Mouse (Mus musculus) layer of hippocampus, adult 9-10 months (tissue): ENCODE results near the gene Sap30bp.

ENCODE experiments used
- DNase-seq: peaks from one replicate; pipeline ENCODE4 v3.0.0; 2022; ENCODE audit warnings: low spot score

Gene Sap30bp

DNA sequence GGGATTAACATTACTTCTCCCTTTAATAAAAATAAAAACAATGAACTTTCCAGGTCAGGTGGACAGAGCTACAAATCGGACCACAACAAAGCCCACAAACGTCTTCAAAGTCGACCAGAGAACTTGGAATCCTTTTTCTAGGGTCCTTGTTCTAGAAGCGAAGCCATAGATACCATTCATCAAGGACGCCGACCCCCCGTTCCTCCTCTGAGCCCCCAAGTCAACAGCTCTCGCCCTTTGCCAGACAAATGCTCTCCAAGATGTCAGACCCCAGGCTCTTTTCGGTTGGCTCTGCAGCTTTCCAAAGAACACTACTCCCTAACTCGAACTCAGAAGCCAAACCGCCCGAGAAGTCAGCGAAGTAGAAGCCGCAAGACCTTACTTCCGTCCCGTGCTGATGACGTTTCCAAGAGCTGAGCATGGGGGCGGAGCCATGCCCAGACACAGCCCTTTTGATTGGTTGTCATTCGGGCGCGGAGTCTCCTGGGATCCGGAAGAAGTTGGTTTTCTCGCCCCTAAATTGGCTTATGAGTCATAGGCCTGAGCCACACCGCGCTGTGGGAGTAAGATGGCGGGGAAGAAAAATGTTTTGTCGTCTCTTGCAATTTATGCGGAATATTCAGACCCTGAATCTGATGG, at the start of gene Sap30bp, which contains the start of gene Recql5:
TSS of gene Sap30bp (plus strand) at position 175 of the 639 bp plus-strand sequence.
TSS of gene Recql5 (minus strand) at position 370 of the 639 bp plus-strand sequence.
- DNase-seq, result peak; percentile 97

DNA sequence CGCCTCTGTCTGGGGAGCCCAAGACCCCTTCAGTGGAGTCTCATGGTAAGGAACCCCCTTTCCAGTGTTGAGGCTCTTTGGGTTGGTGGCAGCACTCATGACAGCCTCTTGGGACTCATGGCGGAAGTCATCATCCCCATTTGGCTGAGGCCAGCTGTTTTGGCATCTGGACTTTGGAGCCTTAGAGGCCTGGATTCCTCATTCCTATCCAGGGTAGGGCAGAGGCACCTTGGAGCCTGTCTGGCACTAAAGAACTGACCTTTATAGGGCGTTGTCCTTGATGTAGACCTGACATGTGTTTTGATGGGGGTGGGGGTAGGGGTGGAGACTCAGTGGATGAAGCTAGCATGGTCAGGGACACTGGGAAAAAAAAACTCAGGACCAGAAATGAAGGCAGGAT, 48.7 kb upstream of the Sap30bp start:
- no peak for DNase-seq

DNA sequence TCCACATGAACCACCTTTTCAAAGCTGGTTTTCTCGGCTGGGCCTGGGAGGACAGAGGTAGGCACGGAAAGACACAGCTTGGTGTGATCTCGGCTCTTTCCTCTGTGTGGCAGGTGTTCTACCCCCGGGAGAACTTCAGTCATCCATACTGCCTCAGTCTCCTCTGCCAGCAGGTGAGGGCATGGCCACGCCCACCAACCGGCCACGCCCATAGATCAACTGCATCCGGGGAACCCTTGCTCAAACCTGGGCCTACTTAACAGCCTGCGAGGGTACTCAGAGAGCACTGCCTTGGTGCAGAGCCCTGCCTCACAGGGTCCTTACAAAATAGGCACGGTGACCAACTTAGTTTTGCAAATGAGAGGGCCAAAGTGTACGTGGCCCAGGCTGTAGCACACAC, 47.8 kb upstream of the Sap30bp start:
- DNase-seq, result no peak

DNA sequence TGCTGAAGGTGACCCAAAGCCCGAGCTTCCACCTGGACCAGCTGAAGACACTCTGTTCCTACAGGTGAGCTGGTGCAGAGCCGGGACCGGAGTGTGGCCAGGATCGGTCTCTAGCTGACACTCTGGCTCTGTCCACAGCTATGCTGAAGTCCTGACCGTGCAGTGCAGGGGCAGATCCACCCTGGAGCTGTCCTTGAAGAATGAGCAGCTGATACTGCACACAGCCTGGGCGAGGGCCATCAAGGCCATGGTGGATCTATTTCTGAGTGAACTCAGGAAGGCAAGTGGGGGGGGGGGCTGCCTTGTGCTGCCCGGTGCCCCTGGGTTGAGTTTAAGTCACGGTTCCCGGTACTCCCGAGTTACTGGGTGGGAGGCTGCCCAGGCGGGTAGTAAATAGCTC, 46.6 kb upstream of the Sap30bp start:
- no peak for DNase-seq

DNA sequence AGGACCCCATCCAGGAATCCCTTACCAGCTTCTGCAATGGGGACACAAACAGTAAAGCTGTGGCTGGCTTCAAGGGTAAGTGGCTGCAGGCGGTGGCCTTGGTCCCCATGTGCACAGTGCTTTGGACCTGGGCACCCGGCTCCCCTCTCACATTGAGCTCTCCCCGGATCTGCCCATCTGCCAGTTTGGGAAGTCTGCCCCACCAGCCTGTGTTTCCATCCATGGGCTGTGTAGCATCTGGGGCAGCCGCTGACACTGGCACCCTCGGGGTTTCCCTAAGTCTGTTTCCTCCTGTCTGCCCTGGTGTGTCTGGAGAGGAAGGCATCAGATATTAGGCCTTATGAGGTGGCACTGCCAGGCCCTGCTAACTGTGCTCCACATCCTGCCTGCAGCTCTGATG, 45.1 kb upstream of the Sap30bp start:
- no peak for DNase-seq

DNA sequence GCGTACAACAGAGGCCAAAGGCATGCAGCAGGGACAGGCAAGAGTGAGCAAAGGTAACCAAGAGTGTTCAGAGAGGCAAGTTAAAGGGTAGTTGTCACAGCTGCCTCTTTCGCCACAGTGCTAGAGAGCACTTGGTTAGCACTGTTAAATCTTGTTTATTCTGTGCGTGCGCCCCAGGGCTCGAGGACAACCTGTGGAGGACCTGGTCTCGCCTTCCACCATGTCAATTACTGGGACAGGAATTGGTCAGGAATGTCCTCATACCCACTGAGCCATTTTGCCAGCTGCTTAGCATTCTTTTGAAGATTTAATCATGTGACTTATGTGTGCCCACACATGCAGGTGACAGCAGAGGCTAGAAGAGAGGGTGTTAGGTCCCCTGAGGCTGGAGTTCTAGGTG, 43.9 kb upstream of the Sap30bp start:
- no peak for DNase-seq

DNA sequence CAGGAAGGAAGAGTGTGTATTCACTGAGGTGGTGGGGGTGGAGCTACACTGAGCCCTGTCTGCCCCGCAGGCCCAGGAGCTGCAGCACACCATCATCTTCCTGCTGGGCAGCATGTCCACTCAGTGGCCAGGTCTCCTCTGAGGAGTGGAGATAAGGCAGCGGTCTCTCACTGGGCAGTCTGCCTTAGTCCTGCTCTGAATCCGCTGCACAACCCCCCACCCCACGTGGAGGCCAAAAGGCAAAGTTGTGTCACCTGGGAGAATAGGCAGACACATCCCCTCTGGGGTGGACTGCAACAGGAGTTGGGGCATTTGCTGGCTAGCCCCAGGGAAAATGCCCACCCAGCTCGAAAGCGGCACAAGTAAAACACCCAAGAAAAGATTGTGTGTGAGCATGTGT, 40.9 kb upstream of the Sap30bp start:
- DNase-seq, result no peak

DNA sequence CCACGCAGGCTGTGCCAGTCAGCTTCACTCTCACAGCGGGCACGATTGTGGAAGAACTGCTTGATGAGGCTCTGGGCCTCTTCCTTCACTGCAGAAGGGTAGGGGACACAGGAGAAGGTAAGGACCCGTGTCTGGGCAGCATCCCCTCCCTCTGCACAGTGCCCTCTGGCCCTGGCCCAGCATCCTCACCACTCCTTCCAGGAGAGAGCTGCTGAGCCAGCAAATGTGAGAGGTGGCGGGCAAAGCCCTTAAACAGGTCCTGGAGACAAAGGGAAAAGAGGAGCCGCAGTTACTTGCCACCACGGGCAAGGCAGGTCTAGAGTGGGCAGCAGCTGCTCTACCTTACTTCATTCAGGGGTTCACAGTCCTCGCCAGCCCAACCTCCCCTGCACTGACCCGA, 40.0 kb upstream of the Sap30bp start:
- DNase-seq, result no peak

DNA sequence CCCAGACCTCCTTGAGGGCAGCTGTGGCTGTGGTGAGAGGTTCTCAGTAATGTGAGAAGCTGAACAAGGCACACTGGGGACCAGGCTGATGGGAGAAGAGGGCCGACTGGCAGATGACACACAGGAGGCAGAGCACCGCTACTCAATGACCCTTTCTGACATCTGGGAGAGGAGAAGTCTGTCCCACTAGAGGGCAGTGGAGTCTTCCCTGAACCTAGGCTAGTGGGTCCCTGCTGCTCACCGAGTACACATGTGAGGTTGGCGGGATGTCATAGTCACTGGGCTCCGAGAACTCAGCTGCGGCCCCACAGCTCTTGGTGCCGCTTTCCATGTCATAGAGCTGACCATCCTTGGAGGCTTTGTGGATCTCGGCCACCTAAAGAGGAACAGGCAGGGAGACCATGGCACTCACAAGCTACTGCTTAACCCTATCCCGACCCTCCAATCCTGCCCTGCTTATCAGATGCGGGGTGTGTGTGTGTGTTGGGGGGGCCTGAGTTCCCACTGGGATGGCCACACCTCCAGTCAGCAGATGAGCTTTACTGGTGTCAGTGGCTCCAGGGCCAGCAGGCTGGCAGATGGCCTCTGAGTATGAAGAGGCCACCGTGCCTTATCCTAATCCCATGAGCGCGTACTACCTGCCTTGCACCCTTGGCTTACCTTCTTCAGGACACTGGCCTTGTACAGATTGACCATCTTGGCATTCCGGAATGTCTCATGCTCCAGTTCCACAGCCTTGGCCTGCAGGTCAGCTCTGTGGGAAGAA, 38.1 kb upstream of the Sap30bp start:
- DNase-seq, result no peak

DNA sequence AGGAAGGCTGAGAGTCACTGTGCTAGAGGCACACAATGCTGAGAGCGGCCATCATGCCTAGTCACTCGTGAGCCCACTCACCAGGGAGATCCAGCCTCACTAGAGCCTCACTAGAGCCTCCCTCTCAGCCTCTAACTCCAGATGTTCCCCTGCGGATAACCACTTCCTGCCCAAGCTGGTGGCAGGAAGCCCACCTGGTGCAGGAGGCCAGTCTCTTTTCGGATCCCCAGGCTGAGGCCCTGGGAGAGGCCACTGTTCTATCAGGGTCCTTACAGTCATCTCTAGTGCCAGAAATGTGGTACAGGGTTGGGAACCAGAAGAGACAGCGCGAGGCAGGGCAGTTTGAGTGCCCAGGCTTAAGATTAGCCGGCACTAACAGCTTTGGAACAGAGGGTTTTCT, 34.6 kb upstream of the Sap30bp start:
- DNase-seq, result no peak

DNA sequence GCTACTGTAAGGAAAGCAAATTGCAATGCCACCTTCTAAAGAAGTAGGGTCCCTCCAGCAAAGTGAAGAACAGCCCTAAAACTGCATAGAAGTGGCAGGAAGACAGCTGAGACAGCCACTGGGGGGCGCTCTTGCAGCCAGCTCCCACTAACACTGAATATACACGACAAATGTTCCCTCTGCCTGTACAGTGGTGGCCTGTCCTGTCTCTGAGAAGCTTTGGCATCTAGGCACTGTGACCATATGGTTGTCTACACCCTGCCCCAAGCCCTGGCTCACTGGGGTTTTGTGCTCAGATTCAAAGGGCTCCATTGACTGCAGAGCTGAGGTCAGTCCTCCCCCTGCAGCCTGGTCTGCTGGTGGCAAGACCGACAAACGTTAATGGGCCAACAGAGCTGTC, 34.2 kb upstream of the Sap30bp start:
- DNase-seq, result peak; percentile 57

DNA sequence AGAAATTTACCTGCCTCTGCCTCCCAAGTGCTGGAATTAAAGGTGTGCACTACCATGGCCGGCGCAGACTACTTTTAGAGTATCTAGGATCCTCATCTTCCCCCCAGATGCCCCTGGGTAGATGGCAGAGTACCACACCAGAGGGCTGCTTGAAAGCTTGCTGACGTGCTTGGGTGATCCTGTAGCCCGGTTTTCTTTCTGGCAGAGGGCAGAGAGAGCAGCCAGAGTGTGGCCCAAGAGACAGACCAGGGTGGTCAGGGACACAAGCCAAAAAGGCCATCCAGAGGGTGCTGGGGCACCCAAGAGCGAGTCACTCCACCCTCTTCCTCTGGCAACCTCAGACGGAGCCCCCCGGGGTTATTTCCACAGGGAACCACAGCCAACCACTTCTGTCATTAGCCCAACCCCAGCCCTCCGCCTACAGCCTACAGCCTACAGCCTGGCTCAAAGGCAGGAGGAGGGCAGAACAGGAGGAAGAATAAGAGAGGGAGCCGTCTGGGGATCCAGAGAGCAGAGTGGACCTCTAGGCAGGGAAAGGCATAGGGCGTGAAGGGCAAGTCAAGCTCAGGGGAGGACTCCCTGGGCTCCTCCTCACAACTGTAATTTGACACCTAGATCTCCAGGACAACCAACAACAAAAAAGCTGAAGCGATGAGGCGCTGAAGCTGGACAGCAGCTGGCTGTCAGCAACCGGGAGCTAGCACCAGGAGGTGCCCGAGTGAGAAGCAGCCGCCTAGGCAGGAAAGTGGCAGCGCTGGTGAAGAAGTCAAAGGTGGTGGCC, 33.4 kb upstream of the Sap30bp start, which contains the start of gene Smim5:
TSS of gene Smim5 (plus strand) at position 481 of the 781 bp plus-strand sequence.
- no peak for DNase-seq

DNA sequence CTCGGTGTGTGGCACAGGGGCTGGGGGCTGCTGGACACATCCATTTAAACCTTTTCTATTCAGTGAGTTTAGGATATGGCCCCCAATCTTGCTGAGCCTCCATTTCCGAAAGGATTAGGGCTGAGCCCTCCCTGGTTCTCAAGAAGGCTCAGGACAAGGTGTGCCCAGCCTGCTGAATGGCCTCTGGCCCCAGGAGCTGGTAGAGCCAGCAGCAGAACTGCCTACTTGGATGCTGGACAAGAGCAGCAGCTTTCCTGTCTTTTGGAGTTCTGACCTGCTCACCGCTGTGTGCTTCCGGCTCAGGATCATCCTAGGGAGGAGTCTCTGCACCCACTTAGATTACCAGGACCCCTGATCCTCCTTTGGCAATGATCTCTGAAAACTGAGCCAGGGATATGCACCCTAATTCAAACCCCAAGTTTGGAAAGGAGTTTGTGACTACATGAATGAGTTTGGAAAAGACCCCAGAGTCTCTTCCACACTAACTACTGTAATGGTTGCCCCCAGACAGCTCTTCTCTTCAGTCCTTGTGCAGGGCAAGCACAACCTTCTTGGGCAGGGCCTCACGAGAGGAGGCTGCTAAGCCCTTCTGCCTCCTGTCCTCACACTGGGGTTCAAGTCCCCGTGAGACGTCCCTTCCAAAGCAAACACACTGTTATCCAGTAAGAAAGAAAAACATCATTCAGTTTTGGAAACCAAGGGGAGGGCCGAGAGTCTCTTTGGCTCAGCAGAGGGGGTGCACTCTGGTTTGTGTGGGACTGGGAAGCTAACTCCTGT, 32.3 kb upstream of the Sap30bp start:
- no peak for DNase-seq

DNA sequence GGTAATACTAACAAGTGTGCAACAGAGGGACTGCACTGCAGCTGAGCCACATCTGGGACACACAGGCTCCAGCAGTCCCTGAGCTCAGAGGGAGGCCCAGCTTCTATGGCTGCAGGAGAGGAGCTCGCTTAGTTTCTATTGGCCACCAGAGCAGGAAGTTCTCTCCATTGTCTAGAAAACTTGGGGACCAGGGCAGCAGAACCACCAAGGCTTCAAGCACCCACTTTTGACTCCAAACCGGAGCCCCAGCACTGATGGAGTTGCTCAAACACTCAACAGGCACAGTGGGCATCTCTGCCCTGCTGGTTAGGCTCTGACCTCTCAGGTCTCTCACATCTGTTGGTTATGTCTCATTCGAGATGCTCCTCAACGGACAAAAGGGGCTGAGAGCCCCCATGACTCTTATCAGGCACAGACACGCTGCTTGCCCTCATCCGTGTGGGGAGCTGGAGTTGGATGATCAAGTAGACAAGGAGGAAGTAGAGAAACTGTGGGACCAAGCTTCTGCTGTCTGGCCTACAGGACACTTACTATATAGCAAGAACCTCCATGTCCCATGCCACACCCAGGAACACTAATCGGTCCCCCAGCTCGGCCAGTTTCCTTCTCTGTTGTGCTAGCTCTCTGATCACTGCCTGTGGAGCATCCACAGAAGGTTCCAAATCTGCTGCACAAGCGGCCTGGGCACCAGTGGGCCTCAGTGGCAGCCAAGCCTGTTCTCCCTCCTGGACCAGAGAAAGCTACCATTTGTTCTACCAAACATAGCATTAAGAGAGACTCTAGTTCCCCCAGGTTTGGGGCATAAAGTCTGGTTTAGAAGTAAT, 31.5 kb upstream of the Sap30bp start:
- no peak for DNase-seq

DNA sequence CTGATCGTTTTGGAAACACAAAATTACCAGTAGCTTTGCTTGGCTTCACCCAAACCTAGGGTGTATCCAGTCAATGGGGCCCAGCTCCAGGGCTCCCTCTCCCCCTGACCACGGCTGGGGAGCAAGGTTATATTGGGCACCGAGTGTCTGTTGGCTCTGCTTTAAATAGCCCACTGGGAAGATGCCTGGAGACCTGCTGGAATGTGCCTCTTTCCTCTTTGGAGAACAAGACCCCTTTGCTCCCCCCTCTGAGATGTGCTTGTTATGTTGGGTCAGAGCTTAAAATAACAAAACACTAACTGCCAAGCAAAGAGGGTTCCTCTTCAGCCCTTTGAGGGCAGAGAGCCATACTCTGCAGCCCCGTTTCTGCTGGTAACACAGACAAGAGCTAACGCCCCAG, 30.9 kb upstream of the Sap30bp start:
- DNase-seq, result no peak

DNA sequence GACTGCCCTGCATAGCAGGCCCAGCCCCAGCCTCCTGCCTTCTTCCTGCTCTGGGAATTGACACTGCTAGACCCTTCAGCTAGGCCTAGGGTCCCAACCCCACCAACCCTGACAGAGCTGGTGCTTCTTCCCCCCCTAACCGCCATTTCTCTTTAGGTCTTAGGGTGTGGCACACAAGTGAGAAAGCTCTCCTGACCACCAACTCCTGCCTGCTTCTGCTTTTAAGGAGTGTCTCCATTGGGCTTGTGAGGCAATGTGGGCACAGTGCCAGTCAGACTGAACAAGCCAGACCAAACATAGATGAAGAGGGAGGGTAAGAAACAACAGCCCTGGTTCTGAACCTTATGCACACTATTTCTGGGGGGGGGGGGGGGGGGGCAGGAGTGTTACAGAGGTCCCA, 30.3 kb upstream of the Sap30bp start:
- no peak for DNase-seq

DNA sequence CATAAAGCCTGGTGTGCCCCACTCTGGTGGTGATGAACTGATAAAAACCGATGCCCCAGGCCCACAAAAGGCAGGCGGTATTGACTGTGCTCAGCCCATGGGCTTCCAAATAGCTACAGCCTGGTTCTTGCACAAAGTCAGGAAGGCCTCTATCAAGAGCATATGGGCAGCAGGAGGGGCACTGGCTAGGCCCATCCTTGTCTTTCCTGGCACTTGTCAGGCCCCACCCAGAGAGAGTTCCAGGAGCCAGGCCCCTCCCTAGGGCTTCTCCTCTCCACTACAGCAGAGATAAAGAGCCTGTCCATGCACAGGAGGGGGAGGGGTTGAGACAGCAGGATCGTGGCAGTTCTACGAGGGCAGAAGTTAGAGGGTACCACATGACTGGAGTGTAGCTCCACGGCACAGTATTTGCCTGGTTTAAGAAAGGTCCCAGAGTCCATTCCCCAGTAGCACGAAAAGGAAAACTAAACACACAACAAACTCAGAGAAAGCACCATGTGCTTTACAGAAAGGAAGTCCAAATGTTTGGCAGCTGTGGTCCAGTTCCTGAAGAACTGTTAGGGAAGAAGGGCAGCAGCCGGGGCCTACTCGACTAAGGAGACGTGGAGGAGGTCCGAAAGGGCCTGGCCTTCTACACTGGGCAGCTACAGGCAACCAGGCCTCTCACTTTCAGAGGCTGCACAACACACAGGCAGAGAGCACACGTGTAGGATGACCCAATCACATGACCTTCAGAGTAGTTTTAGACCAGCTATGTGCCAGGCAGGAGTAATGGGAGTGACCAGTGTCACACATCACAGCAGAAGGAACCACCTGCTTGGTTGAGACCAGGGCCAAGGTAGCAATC, 29.5 kb upstream of the Sap30bp start:
- DNase-seq, result no peak

DNA sequence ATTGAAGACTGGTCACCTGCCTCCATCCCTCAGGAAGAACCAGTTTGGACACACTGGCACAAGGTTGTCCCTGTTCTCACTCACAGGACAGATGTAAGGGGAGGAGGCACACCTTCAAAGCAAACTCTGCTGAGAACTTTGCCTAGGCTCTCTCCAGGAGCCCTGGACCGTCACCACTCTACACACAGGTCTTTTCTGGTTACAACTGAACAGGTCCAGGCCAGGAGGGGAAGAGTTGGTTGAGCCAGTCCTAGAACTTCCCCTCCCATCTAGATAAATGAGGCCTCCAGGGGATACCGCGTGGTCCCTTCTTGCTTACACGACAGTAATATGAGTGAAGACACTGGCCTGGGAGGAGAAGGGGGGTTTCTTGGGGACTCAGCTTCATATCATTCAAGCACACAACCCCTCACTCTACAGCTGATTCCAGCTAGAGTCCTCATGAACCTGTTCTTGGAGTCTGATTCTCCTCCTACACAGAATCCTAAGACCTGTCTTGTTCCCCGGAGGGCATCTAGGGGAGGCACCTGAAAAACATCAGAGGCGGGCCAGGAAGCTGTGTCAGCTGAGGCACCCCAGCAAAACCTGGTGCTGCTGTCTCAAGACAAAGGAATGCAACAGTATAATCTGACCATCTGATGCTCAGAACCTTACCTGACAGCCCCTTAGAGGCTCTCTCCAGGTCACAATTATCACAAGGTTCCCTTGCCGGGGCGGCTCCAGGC, 28.7 kb upstream of the Sap30bp start:
- no peak for DNase-seq

DNA sequence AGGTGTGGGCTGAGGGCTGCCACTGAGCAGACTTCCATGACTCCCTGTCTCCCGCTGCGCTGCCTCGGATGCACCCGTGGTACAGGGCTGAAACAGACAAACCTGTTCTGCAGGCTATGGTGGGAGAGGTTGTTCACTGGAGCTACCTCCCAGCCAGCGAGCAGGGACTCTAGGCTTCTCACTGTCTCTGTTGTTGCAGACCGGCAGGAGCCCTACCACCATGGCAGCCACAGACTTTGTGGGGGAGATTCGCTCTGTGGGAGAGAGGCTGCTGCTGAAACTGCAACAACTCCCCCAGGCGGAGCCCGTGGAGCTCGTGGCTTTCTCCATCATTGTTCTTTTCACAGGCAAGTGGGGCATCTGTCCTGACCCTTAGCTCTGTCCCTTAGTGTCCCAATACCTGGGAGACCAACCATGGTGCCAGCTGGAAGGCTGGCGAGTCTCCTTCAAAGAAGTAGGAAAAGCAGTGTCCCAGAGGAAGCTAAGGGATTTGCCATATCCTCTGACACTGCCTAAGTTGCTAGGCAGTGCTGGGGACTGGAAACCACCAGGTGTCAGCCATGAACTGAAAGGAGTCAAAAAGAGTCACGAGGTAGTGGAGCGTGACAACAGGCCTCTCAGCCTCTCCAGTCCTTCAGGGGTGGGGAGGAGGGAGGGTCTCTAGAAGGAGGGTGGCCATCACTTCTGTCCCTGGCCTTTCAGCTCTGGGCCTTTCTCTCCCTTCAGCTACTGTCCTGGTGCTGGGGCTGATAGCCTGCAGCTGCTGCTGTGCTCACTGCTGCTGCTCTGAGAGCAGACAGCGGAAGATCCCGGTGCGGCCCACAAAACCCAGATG, 27.9 kb upstream of the Sap30bp start:
- DNase-seq, result no peak
